Mouse (Mus musculus): ENCODE measurements around the gene Wdr47.
"Not testable (repeated sequence)": the region's sequence is repeated elsewhere in the genome, so short reads cannot be mapped to it uniquely, and the experiment has no call there.

The Wdr47 gene

GRCm38 (mm10) chr3:108634761-108635160 lies 43.7 kb downstream of the Wdr47 start:
- CTCF ChIA-PET: interaction anchor here (0.7 kb wide), 1 partner anchor 34 kb away, joined by 3 read pairs; no protein-coding TSS in a partner anchor

GRCm38 (mm10) chr3:108639412-108639811 lies 48.3 kb downstream of the Wdr47 start:
- CTCF ChIA-PET: interaction anchor here (0.7 kb wide), 1 partner anchor 13 kb away, joined by 3 read pairs; no protein-coding TSS in a partner anchor

GRCm38 (mm10) chr3:108640998-108641397 lies 49.9 kb downstream of the Wdr47 start:
- CTCF ChIA-PET: no interaction called here

- CTCF ChIA-PET: no interaction called here
These were observed 53.8 kb downstream of the Wdr47 start for GRCm38 (mm10) chr3:108644856-108645255.

GRCm38 (mm10) chr3:108646036-108646435 lies 55.0 kb downstream of the Wdr47 start:
- CTCF ChIA-PET: no interaction called here

GRCm38 (mm10) chr3:108647681-108648080 lies 56.6 kb downstream of the Wdr47 start:
- CTCF ChIA-PET: interaction anchor here (0.6 kb wide), 1 partner anchor 809 kb away, joined by 7 read pairs; no protein-coding TSS in a partner anchor

GRCm38 (mm10) chr3:108652866-108653642 lies 62.0 kb downstream of the Wdr47 start:
- CTCF ChIA-PET: interaction anchor here (0.6 kb wide), 1 partner anchor 14 kb away, joined by 3 read pairs; no protein-coding TSS in a partner anchor

GRCm38 (mm10) chr3:108653710-108654379 lies 62.8 kb downstream of the Wdr47 start, which contains the start of gene Clcc1:
Clcc1 (plus strand) TSS chr3:108653913.
- CTCF ChIA-PET: no interaction called here

GRCm38 (mm10) chr3:108654566-108654965 lies 63.5 kb downstream of the Wdr47 start:
- CTCF ChIA-PET: no interaction called here

- CTCF ChIA-PET: interaction anchor here (0.6 kb wide), 3 partner anchors 130 to 965 kb away, joined by 3 to 6 read pairs (median 3); no protein-coding TSS in a partner anchor
These were observed 64.4 kb downstream of the Wdr47 start for GRCm38 (mm10) chr3:108655486-108655885.

GRCm38 (mm10) chr3:108658612-108659011 lies 67.5 kb downstream of the Wdr47 start:
- CTCF ChIA-PET: no interaction called here

- CTCF ChIA-PET: no interaction called here
These were observed 69.9 kb downstream of the Wdr47 start for GRCm38 (mm10) chr3:108660941-108661340.

- CTCF ChIA-PET: no interaction called here
These were observed 85.5 kb downstream of the Wdr47 start for GRCm38 (mm10) chr3:108676616-108677015.

GRCm38 (mm10) chr3:108681004-108681403 lies 89.9 kb downstream of the Wdr47 start:
- CTCF ChIA-PET: no interaction called here

GRCm38 (mm10) chr3:108683597-108683996 lies 92.5 kb downstream of the Wdr47 start:
- CTCF ChIA-PET: not testable (repeated sequence)

GRCm38 (mm10) chr3:108685701-108686100 lies 94.6 kb downstream of the Wdr47 start:
- CTCF ChIA-PET: no interaction called here

GRCm38 (mm10) chr3:108689015-108689441 lies 97.9 kb downstream of the Wdr47 start:
- CTCF ChIA-PET: no interaction called here

- CTCF ChIA-PET: no interaction called here
These were observed 98.4 kb downstream of the Wdr47 start for GRCm38 (mm10) chr3:108689446-108689845.

GRCm38 (mm10) chr3:108689979-108690378 lies 98.9 kb downstream of the Wdr47 start:
- CTCF ChIA-PET: no interaction called here

GRCm38 (mm10) chr3:108694321-108694720 lies 103.2 kb downstream of the Wdr47 start:
- CTCF ChIA-PET: no interaction called here
